Mouse (Mus musculus) limb, embryonic 14.5 days (tissue): ENCODE data around the gene Phgr1. TPM values are rescaled to one million over a fixed set of nuclear protein-coding genes. Genes with fewer than 3 reads are reported as not detected.

Source experiments
- ATAC-seq: fragments of 200-750 bp; cut with Nextera tagmentation; 2 replicates; pipeline ENCODE4 v1.8.0; 2017; ENCODE audit warnings: low read depth, moderate number of reproducible peaks, moderate TSS enrichment; ENCODE audit not compliant: low FRiP score
- DNase-seq: peaks from one replicate; pipeline ENCODE4 v3.0.0-alpha.2; 2015; ENCODE audit warnings: low spot score
- H3K27ac ChIP-seq: fragments of 300-500 bp; sonication (generic); replicated peaks from 2 replicates; pipeline ENCODE4 v1.5.1; 2014; ENCODE audit warnings: low read depth, mild to moderate bottlenecking, low read length, moderate library complexity, mixed read lengths
- H3K27me3 ChIP-seq: fragments of 300-500 bp; sonication (generic); 2 replicates; pipeline ENCODE4 v1.6.1; 2014; ENCODE audit warnings: low read length, mixed read lengths; ENCODE audit not compliant: control insufficient read depth, insufficient read depth
- H3K36me3 ChIP-seq: fragments of 300-500 bp; sonication (generic); 2 replicates; pipeline ENCODE4 v1.6.1; 2014; ENCODE audit warnings: mild to moderate bottlenecking, low read length, moderate library complexity, mixed read lengths; ENCODE audit not compliant: control insufficient read depth, insufficient read depth
- H3K4me1 ChIP-seq: fragments of 300-500 bp; sonication (generic); 2 replicates; pipeline ENCODE4 v1.6.1; 2014; ENCODE audit warnings: antibody characterized with exemption, low read length, mixed read lengths; ENCODE audit not compliant: control insufficient read depth, insufficient read depth
- H3K4me2 ChIP-seq: fragments of 300-500 bp; sonication (generic); replicated peaks from 2 replicates; pipeline ENCODE4 v1.6.1; 2014; ENCODE audit warnings: low read depth, mild to moderate bottlenecking, low read length, moderate library complexity; ENCODE audit not compliant: severe bottlenecking
- H3K4me3 ChIP-seq: fragments of 300-500 bp; sonication (generic); replicated peaks from 2 replicates; pipeline ENCODE4 v1.5.1; 2014; ENCODE audit warnings: low read length
- H3K9ac ChIP-seq: fragments of 300-500 bp; sonication (generic); 2 replicates; pipeline ENCODE4 v1.6.1; 2014; ENCODE audit warnings: mild to moderate bottlenecking, low read depth, low read length, moderate library complexity; ENCODE audit not compliant: severe bottlenecking
- H3K9me3 ChIP-seq: fragments of 300-500 bp; sonication (generic); 2 replicates; pipeline ENCODE4 v1.6.1; 2016; ENCODE audit warnings: low read length; ENCODE audit not compliant: control insufficient read depth
- POLR2A ChIP-seq: fragments of 200-500 bp; IDR thresholded peaks from 2 replicates; pipeline ENCODE4 v1.8.0; 2012; ENCODE audit warnings: inconsistent platforms, mild to moderate bottlenecking, moderate library complexity, borderline replicate concordance; ENCODE audit not compliant: insufficient read depth, insufficient read length; ENCODE audit errors: extremely low read depth
- WGBS: fragments of 180-500 bp; shearing (Covaris S2); extraction: QIAGEN DNeasy Blood & Tissue Kit; methylation state at CpG from one replicate; pipeline ENCODE4 v1.1.7; 2014; 5-methylcytosine and 5-hydroxymethylcytosine counted together
- polyA plus RNA-seq, 2 experiments: library from polyadenylated mRNA; depleted of rRNA in 1 of 2; stranded (reverse) in 1 of 2; unstranded in 1 of 2; fragments of >200 nt; fragmentation: Nextera tagmentation in 1 of 2; extraction: Ambion mirVana in 1 of 2; gene quantifications; 2 replicates each; pipeline versions ENCODE4 v1.2.1 to v1.2.3; 2012 to 2014

Gene Phgr1
- polyA plus RNA-seq, 2 experiments = not detected

- Histone ChIP-seq H3K9ac (no peak overlapping the region), H3K9me3 (no peaks in the 10 kb centered on the region), H3K27me3 (no peaks in the 10 kb centered on the region), H3K36me3 (peaks cover 53% of the 10 kb centered on the region), H3K27ac (no peak overlapping the region), H3K4me1 (no peaks in the 10 kb centered on the region), H3K4me3 (no peak overlapping the region), H3K4me2 (no peak overlapping the region)
- no peak for DNase-seq
- TF ChIP-seq POLR2A = no peak
- no peak for ATAC-seq
- 92% methylated on average over 4 of the region's 4 CpGs for WGBS
Measured at GRCm38 (mm10) chr2:118824396-118824795, 51.8 kb downstream of the Phgr1 start.

Other genes with a start within 250 kb of the Phgr1 start
- gene Bmf, start 223.1 kb upstream of the Phgr1 start, polyA plus RNA-seq (2012; rRNA removed) = 28.4 and 29.2 TPM in 2 replicates
- gene Bmf, start 223.1 kb upstream of the Phgr1 start, polyA plus RNA-seq (2014; fragmentation: Nextera tagmentation; extraction: Ambion mirVana) = 5.1 and 6.2 TPM in 2 replicates
- gene Bub1b, start 174.6 kb upstream of the Phgr1 start, polyA plus RNA-seq (2012; rRNA removed) = 48.5 and 53.5 TPM in 2 replicates
- 64.4 and 70.4 TPM in 2 replicates for gene Bub1b, start 174.6 kb upstream of the Phgr1 start, polyA plus RNA-seq (2014; fragmentation: Nextera tagmentation; extraction: Ambion mirVana)
- gene Pak6, start 109.5 kb upstream of the Phgr1 start, polyA plus RNA-seq (2012; rRNA removed) = 4.8 and 5.5 TPM in 2 replicates
- 3.8 and 4.6 TPM in 2 replicates for gene Pak6, start 109.5 kb upstream of the Phgr1 start, polyA plus RNA-seq (2014; fragmentation: Nextera tagmentation; extraction: Ambion mirVana)
- gene Ankrd63, start 68.8 kb upstream of the Phgr1 start, polyA plus RNA-seq (2012; rRNA removed) = 0.08 and 0.10 TPM in 2 replicates
- 0.07 TPM in 1 of 2 replicates, not detected in the other for gene Ankrd63, start 68.8 kb upstream of the Phgr1 start, polyA plus RNA-seq (2014; fragmentation: Nextera tagmentation; extraction: Ambion mirVana)
- 2.0 and 2.1 TPM in 2 replicates for gene Plcb2, start 44.3 kb upstream of the Phgr1 start, polyA plus RNA-seq (2012; rRNA removed)
- 0.74 and 0.82 TPM in 2 replicates for gene Plcb2, start 44.3 kb upstream of the Phgr1 start, polyA plus RNA-seq (2014; fragmentation: Nextera tagmentation; extraction: Ambion mirVana)
- 7.9 and 8.0 TPM in 2 replicates for gene Inafm2, start 27.0 kb upstream of the Phgr1 start, polyA plus RNA-seq (2012; rRNA removed)
- gene Inafm2, start 27.0 kb upstream of the Phgr1 start, polyA plus RNA-seq (2014; fragmentation: Nextera tagmentation; extraction: Ambion mirVana) = 24.4 and 27.9 TPM in 2 replicates
- 1.7 and 1.8 TPM in 2 replicates for gene Ccdc9b, start 10.1 kb upstream of the Phgr1 start, polyA plus RNA-seq (2012; rRNA removed)
- gene Ccdc9b, start 10.1 kb upstream of the Phgr1 start, polyA plus RNA-seq (2014; fragmentation: Nextera tagmentation; extraction: Ambion mirVana) = 0.88 and 1.4 TPM in 2 replicates
- 0.16 and 0.17 TPM in 2 replicates for gene Disp2, start 7.0 kb downstream of the Phgr1 start, polyA plus RNA-seq (2012; rRNA removed)
- 0.03 TPM in 1 of 2 replicates, not detected in the other for gene Disp2, start 7.0 kb downstream of the Phgr1 start, polyA plus RNA-seq (2014; fragmentation: Nextera tagmentation; extraction: Ambion mirVana)
- 40.1 and 67.0 TPM in 2 replicates for gene Knstrn, start 41.2 kb downstream of the Phgr1 start, polyA plus RNA-seq (2012; rRNA removed)
- gene Knstrn, start 41.2 kb downstream of the Phgr1 start, polyA plus RNA-seq (2014; fragmentation: Nextera tagmentation; extraction: Ambion mirVana) = 81.3 and 89.2 TPM in 2 replicates
- gene Ivd, start 89.2 kb downstream of the Phgr1 start, polyA plus RNA-seq (2012; rRNA removed) = 100 and 112 TPM in 2 replicates
- 58.1 and 72.7 TPM in 2 replicates for gene Ivd, start 89.2 kb downstream of the Phgr1 start, polyA plus RNA-seq (2014; fragmentation: Nextera tagmentation; extraction: Ambion mirVana)
- 14.1 and 16.5 TPM in 2 replicates for gene Bahd1, start 127.6 kb downstream of the Phgr1 start, polyA plus RNA-seq (2012; rRNA removed)
- gene Bahd1, start 127.6 kb downstream of the Phgr1 start, polyA plus RNA-seq (2014; fragmentation: Nextera tagmentation; extraction: Ambion mirVana) = 1.5 and 1.8 TPM in 2 replicates
- 59.5 and 73.9 TPM in 2 replicates for gene Chst14, start 153.7 kb downstream of the Phgr1 start, polyA plus RNA-seq (2012; rRNA removed)
- 56.6 and 65.3 TPM in 2 replicates for gene Chst14, start 153.7 kb downstream of the Phgr1 start, polyA plus RNA-seq (2014; fragmentation: Nextera tagmentation; extraction: Ambion mirVana)